Mouse (Mus musculus) heart, embryonic 13.5 days (tissue): ENCODE measurements around the gene Acat1. TPM values are rescaled to one million over a fixed set of nuclear protein-coding genes. Genes with fewer than 3 reads are reported as not detected.
A peak's percentile ranks its signal among the peaks of the same experiment; 100 is the strongest.

Source experiments
- ATAC-seq: fragments of 200-750 bp; cut with Nextera tagmentation; 2 replicates; pipeline ENCODE4 v1.8.0; 2017; ENCODE audit warnings: moderate TSS enrichment; ENCODE audit not compliant: insufficient number of reproducible peaks, low FRiP score, low TSS enrichment; ENCODE audit errors: extremely low read depth
- H3K27ac ChIP-seq: fragments of 300-500 bp; sonication (generic); replicated peaks from 2 replicates; pipeline ENCODE4 v1.5.1; 2015; ENCODE audit warnings: moderate library complexity, mild to moderate bottlenecking, inconsistent platforms
- H3K27me3 ChIP-seq: fragments of 300-500 bp; sonication (generic); replicated peaks from 2 replicates; pipeline ENCODE4 v1.6.1; 2015; ENCODE audit warnings: mild to moderate bottlenecking, inconsistent platforms
- H3K36me3 ChIP-seq: fragments of 300-500 bp; sonication (generic); 2 replicates; pipeline ENCODE4 v1.6.1; 2015; ENCODE audit warnings: mild to moderate bottlenecking, inconsistent platforms
- H3K4me1 ChIP-seq: fragments of 300-500 bp; sonication (generic); 2 replicates; pipeline ENCODE4 v1.6.1; 2015; ENCODE audit warnings: inconsistent platforms
- H3K4me2 ChIP-seq: fragments of 300-500 bp; sonication (generic); 2 replicates; pipeline ENCODE4 v1.6.1; 2015; ENCODE audit warnings: inconsistent platforms, mild to moderate bottlenecking, moderate library complexity
- H3K4me3 ChIP-seq: fragments of 300-500 bp; sonication (generic); 2 replicates; pipeline ENCODE4 v1.5.1; 2015; ENCODE audit warnings: moderate library complexity, mild to moderate bottlenecking, inconsistent platforms
- H3K9ac ChIP-seq: fragments of 300-500 bp; sonication (generic); 2 replicates; pipeline ENCODE4 v1.6.1; 2015; ENCODE audit warnings: inconsistent platforms, mild to moderate bottlenecking, moderate library complexity
- H3K9me3 ChIP-seq: fragments of 300-500 bp; sonication (generic); 2 replicates; pipeline ENCODE4 v1.6.1; 2016; ENCODE audit warnings: inconsistent platforms
- WGBS: fragments of 180-500 bp; shearing (Covaris S2); methylation state at CpG from one replicate; pipeline ENCODE4 v1.1.7; 2015; ENCODE audit warnings: mixed read lengths; 5-methylcytosine and 5-hydroxymethylcytosine counted together
- polyA plus RNA-seq: library from polyadenylated mRNA; unstranded; fragments of >200 nt; fragmentation: Nextera tagmentation; extraction: Ambion mirVana; gene quantifications from 2 replicates; pipeline ENCODE4 v1.2.1, GENCODE M21; 2015

The Acat1 gene
- polyA plus RNA-seq = 172 and 183 TPM in 2 replicates

DNA sequence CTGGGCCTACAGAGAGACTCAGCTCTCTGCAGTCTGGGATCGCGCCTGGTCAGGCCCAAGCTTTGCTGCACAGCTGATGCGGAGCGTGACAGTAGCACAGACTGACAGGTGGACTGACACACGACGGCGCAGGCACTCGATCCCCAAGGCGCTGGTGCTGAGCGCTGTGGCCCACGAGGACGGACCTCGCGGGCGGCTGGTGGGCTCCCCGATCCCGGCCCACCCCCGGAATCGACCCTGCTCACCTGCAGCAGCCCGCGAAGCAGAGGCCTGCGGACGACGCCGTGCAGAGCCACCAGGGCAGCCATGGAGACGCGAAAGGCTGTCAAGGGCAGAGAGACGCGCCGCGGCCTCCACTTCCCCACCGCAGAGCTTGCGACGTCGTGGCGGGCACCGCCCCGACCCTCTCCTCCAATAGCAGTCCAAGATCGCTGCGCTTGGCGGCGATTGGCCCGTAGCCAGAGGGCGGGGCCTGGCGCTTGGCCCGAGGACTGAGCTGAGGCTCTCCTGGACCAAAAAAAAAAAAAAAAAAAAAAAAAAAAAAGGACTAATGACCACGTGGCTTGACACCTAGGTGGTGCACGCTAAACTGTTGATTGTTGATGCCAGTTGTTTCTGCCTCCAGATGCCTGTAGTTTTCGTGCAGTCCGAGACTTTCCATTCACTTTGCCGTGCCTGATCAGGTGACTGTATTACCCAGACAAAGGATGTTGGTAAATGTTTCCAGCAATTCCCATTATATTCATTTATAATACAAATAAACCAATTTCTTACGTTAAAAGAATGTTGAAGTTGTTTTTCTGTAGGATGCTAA, at the start of gene Acat1:
Acat1 (minus strand) TSS at position 415 of the 814 bp plus-strand sequence.
- Histone ChIP-seq H3K36me3 (peaks cover 20% of the 10 kb centered on the region), H3K4me2 (peak within 1 kb of the TSS; percentile 85), H3K9ac (peak within 1 kb of the TSS; percentile 95), H3K9me3 (no peaks in the 10 kb centered on the region), H3K4me1 (peaks cover 30% of the 10 kb centered on the region), H3K27me3 (no peaks in the 10 kb centered on the region), H3K27ac (peak within 1 kb of the TSS; percentile 87), H3K4me3 (peak within 1 kb of the TSS; percentile 89)
- 4% methylated on average over 52 of the region's 52 CpGs for WGBS
- peak; percentile 90 for ATAC-seq

DNA sequence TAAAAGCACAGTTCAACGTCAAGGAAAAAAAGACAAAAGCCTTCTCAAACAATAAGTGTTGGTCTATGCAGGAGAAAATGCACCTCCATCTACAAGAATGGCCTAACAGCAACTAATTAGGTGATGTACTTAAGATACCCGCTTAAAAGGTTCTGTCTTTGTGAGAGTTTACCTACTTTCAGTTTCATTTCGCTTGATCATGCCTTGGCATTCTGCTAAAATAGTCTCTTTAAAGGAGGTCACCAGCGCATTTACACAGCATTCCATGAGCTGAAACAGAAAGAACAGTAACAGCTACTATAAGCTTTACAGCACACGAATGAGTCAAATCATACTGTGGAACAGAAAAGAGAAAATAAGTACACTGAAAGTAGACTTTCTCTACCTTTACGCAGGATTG, 24.6 kb upstream of the Acat1 start:
- Histone ChIP-seq H3K27ac (no peak overlapping the region), H3K4me1 (no peaks in the 10 kb centered on the region), H3K9ac (no peak overlapping the region), H3K27me3 (no peaks in the 10 kb centered on the region), H3K4me2 (no peak overlapping the region), H3K9me3 (no peaks in the 10 kb centered on the region), H3K36me3 (peaks cover 86% of the 10 kb centered on the region), H3K4me3 (no peak overlapping the region)
- ATAC-seq = no peak
- WGBS = 90% methylated on average over 6 of the region's 6 CpGs

DNA sequence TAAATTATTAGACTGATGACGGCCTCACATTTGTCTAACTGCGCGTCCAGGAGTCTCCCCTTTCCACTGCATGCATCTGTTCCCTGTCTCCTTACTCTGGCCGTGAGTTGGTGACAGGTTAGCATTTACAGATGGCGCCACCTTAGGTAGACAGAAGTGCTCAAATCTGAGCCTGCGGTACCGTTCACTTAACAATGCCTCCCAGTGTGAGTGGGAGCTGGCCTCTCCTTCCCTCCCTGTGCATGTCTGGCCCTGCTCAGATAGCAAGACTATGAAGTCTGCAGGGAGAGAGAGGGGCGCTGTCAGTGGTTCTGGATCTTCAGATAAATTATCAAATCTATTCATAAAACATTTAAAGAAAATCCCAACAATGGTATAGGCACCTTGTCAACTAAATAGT, 5.1 kb upstream of the Acat1 start:
- H3K36me3 ChIP-seq = peaks cover 53% of the 10 kb centered on the region
- 37% methylated on average over 8 of the region's 8 CpGs for WGBS
- H3K27ac ChIP-seq = peak overlapping the region; percentile 58
- no peak overlapping the region for H3K4me3 ChIP-seq
- H3K4me1 ChIP-seq = peaks cover 10% of the 10 kb centered on the region
- H3K27me3 ChIP-seq = no peaks in the 10 kb centered on the region
- no peak overlapping the region for H3K4me2 ChIP-seq
- H3K9ac ChIP-seq = 0 out of 2 replicates have a peak overlapping the region, but pooled peaks have one; percentile 24
- no peak for ATAC-seq
- no peaks in the 10 kb centered on the region for H3K9me3 ChIP-seq

DNA sequence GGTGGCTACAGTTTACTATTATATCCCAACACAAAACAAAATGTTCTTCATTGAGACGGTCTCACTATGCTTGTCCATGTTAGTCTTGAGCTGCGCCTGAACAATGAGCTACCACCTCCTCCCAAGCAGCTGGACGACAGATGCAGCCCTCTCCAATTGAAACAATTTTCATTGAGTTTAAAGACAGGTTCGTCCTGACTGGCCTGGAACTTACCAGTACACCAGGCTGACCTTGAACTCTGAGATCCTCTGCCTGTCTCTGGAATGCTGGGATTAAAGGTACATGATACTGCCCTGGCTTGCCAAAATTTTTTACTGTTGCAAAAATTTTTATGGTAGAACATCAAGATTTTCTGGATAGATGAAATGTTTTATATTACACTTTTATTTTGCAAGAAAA, 4.1 kb upstream of the Acat1 start:
- no peaks in the 10 kb centered on the region for H3K27me3 ChIP-seq
- H3K4me3 ChIP-seq = no peak overlapping the region
- ATAC-seq = no peak
- peaks cover 45% of the 10 kb centered on the region for H3K36me3 ChIP-seq
- H3K4me1 ChIP-seq = peaks cover 13% of the 10 kb centered on the region
- no peak overlapping the region for H3K9ac ChIP-seq
- no peak overlapping the region for H3K4me2 ChIP-seq
- 84% methylated on average over 4 of the region's 4 CpGs for WGBS
- H3K27ac ChIP-seq = no peak overlapping the region
- no peaks in the 10 kb centered on the region for H3K9me3 ChIP-seq

DNA sequence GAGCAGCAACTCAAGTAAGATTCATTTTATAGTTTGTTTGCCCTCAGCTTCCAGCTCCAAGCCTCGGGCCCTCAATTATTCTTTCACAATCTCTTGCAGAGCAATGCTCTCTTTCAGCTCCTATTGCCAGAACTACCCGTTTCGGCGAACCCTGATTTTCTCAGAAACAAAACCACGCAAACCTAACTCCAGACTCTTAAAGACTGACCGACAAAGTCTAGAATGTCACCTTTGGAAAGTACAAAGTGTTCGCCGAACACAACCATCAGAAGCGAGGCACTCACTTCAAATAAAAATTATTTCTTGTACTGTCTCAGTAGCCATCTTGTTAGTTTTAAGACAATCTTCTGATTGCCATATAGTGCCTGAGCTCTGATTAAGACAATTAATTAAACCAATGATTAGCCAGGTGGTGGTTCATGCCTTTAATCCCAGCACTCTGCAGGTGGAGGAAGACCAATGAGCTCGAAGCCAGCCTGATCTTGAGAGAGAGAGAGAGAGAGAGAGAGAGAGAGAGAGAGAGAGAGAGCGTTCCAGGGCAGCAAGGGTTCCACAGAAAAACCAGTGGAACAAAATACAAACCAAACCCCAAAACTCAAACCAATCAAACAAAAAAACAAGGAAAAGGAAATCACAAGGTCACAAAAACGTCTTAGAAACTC, 745 bp downstream of the Acat1 start:
- Histone ChIP-seq H3K4me1 (peaks cover 32% of the 10 kb centered on the region), H3K4me2 (peak overlapping the region; percentile 85), H3K27ac (peak overlapping the region; percentile 87), H3K9ac (peak overlapping the region; percentile 95), H3K9me3 (no peaks in the 10 kb centered on the region), H3K4me3 (peak overlapping the region; percentile 89), H3K27me3 (no peaks in the 10 kb centered on the region), H3K36me3 (peaks cover 20% of the 10 kb centered on the region)
- no peak for ATAC-seq
- 67% methylated on average over 12 of the region's 12 CpGs for WGBS

DNA sequence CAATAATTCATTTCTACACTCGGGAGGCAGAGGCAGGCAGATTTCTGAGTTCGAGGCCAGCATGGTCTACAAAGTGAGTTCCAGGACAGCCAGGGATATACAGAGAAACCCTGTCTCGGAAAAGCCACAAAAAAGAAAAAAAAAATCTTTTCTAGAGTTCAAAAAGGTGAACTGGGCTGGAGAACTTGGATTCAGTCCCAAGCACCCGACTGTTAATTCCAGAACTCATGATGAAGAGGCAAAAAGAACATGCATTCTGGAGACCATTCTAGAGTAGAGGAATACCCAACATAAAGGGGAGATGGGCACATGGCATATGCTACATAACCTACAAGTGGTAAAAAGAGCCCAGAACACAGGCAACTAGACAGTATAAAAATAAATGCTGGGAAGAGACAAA, 2.4 kb downstream of the Acat1 start:
- no peak for ATAC-seq
- peaks cover 44% of the 10 kb centered on the region for H3K4me1 ChIP-seq
- H3K9ac ChIP-seq = no peak overlapping the region
- H3K4me2 ChIP-seq = no peak overlapping the region
- H3K27ac ChIP-seq = no peak overlapping the region
- H3K36me3 ChIP-seq = 0 out of 2 replicates have a peak, but pooled peaks cover 15% of the 10 kb centered on the region
- H3K4me3 ChIP-seq = no peak overlapping the region
- 87% methylated on average over 4 of the region's 4 CpGs for WGBS
- no peaks in the 10 kb centered on the region for H3K9me3 ChIP-seq
- no peaks in the 10 kb centered on the region for H3K27me3 ChIP-seq

DNA sequence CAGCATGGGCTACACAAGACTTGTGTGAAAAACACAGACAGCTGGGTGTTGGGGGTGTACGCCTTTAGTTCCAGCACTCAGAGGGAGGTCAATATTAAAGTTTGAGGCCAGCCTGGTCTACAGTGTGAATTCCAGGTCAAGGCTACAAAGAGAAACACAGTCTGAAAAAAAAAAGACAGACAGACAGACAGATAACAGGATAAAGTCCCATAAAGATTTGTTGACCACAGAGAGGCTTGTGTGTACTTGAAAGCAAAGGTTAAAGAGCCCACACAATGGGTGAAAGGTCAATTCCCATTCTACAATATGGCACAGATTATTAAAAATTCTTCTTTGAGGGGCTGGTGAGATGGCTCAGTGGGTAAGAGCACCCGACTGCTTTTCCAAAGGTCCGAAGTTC, 3.0 kb downstream of the Acat1 start:
- no peaks in the 10 kb centered on the region for H3K27me3 ChIP-seq
- no peak overlapping the region for H3K27ac ChIP-seq
- 88% methylated on average over 3 of the region's 3 CpGs for WGBS
- H3K4me3 ChIP-seq = no peak overlapping the region
- H3K4me2 ChIP-seq = no peak overlapping the region
- peaks cover 45% of the 10 kb centered on the region for H3K4me1 ChIP-seq
- peaks cover 17% of the 10 kb centered on the region; the same call in 1 of the 2 replicates for H3K36me3 ChIP-seq
- no peak overlapping the region for H3K9ac ChIP-seq
- no peak for ATAC-seq
- H3K9me3 ChIP-seq = no peaks in the 10 kb centered on the region

DNA sequence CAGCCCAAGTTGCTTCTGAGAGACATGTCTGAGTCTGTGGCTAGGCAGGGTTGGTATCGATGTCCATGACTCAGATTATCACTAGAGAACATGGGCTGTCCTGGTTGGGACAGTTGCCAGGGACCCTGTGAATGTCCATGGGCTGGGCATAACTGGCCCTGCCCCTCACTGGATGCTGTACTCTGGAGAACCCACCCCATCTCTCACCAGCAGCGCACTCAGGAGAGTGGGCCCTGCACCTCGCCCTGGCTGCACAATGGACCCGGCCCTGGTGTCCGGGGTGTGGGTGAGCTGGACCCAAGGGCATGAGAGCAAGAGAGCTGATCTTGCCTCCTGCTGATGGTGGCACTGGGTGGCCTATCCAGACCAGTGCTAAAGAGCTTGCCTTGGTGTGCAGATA, 5.2 kb downstream of the Acat1 start:
- Histone ChIP-seq H3K27me3 (no peaks in the 10 kb centered on the region), H3K9me3 (no peaks in the 10 kb centered on the region), H3K4me3 (no peak overlapping the region), H3K9ac (no peak overlapping the region), H3K4me1 (peaks cover 51% of the 10 kb centered on the region), H3K4me2 (no peak overlapping the region), H3K27ac (no peak overlapping the region), H3K36me3 (peaks cover 16% of the 10 kb centered on the region; the same call in 1 of the 2 replicates)
- WGBS = 71% methylated on average over 5 of the region's 5 CpGs
- no peak for ATAC-seq

DNA sequence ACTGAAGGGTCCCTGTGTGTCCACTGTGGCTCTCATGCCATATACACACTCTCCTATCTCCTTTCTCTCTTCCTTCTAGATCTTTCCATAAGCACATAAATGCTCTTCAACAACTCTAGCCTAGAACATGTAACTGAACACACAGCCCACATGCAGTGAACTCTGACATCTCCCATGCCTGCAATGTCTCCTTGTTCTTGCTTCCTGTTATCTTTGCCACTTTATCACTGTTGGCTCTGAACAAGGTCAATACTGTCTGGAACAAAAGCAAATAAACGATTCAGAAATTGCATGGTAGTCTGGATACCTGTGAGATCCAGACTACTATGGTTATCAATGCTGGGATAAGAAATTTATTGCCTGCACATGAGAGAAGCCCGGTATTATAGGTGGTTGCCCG, 6.3 kb downstream of the Acat1 start:
- WGBS = 54% methylated on average over 3 of the region's 3 CpGs
- Histone ChIP-seq H3K9me3 (no peaks in the 10 kb centered on the region), H3K27ac (peak overlapping the region; percentile 48; the same call in 1 of the 2 replicates), H3K4me2 (no peak overlapping the region), H3K4me1 (peaks cover 44% of the 10 kb centered on the region), H3K4me3 (no peak overlapping the region), H3K9ac (no peak overlapping the region), H3K27me3 (no peaks in the 10 kb centered on the region), H3K36me3 (peaks cover 16% of the 10 kb centered on the region; the same call in 1 of the 2 replicates)
- no peak for ATAC-seq

DNA sequence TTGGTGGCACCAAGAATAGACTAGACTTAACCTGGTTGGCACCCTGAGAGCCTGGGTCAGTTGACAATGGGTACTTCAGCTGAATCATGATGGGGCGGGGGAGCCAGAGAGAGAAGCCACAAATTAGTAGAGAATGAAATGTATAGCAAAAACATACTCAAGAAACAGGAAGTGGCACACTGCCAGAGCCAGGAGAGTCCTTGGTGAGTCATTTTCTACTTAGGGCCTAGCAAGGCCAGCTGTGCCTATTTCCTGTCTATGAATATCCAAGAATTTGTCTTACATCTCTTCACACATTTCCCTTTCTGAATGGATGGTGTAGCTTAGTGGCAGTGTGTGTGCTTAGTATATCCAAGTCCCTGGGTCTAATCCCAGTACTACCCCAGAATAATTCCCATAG, 6.8 kb downstream of the Acat1 start:
- Histone ChIP-seq H3K4me3 (no peak overlapping the region), H3K27me3 (no peaks in the 10 kb centered on the region), H3K9me3 (no peaks in the 10 kb centered on the region), H3K4me2 (no peak overlapping the region), H3K27ac (peak overlapping the region; percentile 48; the same call in 1 of the 2 replicates), H3K4me1 (peaks cover 39% of the 10 kb centered on the region), H3K36me3 (peaks cover 16% of the 10 kb centered on the region; the same call in 1 of the 2 replicates), H3K9ac (no peak overlapping the region)
- 64% methylated on average over 1 of the region's 1 CpGs for WGBS
- ATAC-seq = no peak

DNA sequence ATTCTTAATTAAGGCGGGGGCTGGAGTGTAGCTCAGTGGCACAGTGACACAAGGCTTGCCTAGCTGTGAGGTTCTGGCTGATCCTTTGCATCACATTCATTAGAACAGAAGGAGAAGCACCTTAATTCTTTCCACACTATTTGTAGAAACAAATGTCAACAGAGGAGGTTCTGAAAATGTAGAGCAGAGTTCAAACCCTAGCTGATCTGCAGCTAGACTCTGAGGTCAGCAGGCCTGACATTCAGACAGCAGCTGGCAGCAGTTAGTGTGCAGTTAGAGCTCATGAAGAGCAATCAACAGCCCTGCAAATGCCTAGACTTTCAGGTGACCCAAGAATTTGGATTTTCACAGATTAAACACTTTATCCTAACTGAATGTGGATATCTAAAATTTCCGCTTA, 8.6 kb downstream of the Acat1 start:
- Histone ChIP-seq H3K9ac (no peak overlapping the region), H3K4me2 (no peak overlapping the region), H3K27me3 (no peaks in the 10 kb centered on the region), H3K4me1 (peaks cover 36% of the 10 kb centered on the region), H3K36me3 (peaks cover 23% of the 10 kb centered on the region), H3K27ac (no peak overlapping the region), H3K4me3 (no peak overlapping the region), H3K9me3 (no peaks in the 10 kb centered on the region)
- WGBS = 83% methylated on average over 2 of the region's 2 CpGs
- ATAC-seq = no peak
